Mouse (Mus musculus) hindbrain, embryonic 11.5 days (tissue): ENCODE results near the gene Mdn1. TPM values are rescaled to one million over a fixed set of nuclear protein-coding genes. Genes with fewer than 3 reads are reported as not detected.

Experiments
- ATAC-seq: fragments of 200-750 bp; cut with Nextera tagmentation; 2 replicates; pipeline ENCODE4 v1.8.0; 2017; ENCODE audit warnings: mild to moderate bottlenecking, moderate TSS enrichment, moderate library complexity; ENCODE audit not compliant: low FRiP score
- DNase-seq: peaks from one replicate; pipeline ENCODE4 v3.0.0-alpha.2; 2015; ENCODE audit warnings: low spot score
- H3K27ac ChIP-seq: fragments of 300-500 bp; sonication (generic); 2 replicates; pipeline ENCODE4 v1.5.1; 2014; ENCODE audit warnings: mild to moderate bottlenecking, low read depth, low read length
- H3K27me3 ChIP-seq: fragments of 300-500 bp; sonication (generic); 2 replicates; pipeline ENCODE4 v1.6.1; 2014; ENCODE audit warnings: mild to moderate bottlenecking, low read length, moderate library complexity, mixed read lengths; ENCODE audit not compliant: control insufficient read depth, insufficient read depth
- H3K36me3 ChIP-seq: fragments of 300-500 bp; sonication (generic); 2 replicates; pipeline ENCODE4 v1.6.1; 2014; ENCODE audit warnings: mild to moderate bottlenecking, low read length, moderate library complexity, mixed read lengths; ENCODE audit not compliant: control insufficient read depth, insufficient read depth
- H3K4me1 ChIP-seq: fragments of 300-500 bp; sonication (generic); replicated peaks from 2 replicates; pipeline ENCODE4 v1.6.1; 2014; ENCODE audit warnings: low read length, mixed read lengths; ENCODE audit not compliant: control insufficient read depth, insufficient read depth
- H3K4me2 ChIP-seq: fragments of 300-500 bp; sonication (generic); replicated peaks from 2 replicates; pipeline ENCODE4 v1.6.1; 2014; ENCODE audit warnings: mild to moderate bottlenecking, low read depth, low read length
- H3K4me3 ChIP-seq: fragments of 300-500 bp; sonication (generic); 2 replicates; pipeline ENCODE4 v1.5.1; 2014; ENCODE audit warnings: low read depth, low read length
- H3K9ac ChIP-seq: fragments of 300-500 bp; sonication (generic); 2 replicates; pipeline ENCODE4 v1.6.1; 2014; ENCODE audit warnings: low read depth, low read length
- H3K9me3 ChIP-seq: fragments of 300-500 bp; sonication (generic); 2 replicates; pipeline ENCODE4 v1.6.1; 2016; ENCODE audit warnings: low read length; ENCODE audit not compliant: control insufficient read depth
- WGBS: fragments of 180-500 bp; shearing (Covaris S2); extraction: QIAGEN DNeasy Blood & Tissue Kit; methylation state at CpG from one replicate; pipeline ENCODE4 v1.1.7; 2014; 5-methylcytosine and 5-hydroxymethylcytosine counted together
- polyA plus RNA-seq: library from polyadenylated mRNA; unstranded; fragments of >200 nt; fragmentation: Nextera tagmentation; extraction: Ambion mirVana; gene quantifications from 2 replicates; pipeline ENCODE4 v1.2.1, GENCODE M21; 2014

Mdn1 gene
- polyA plus RNA-seq, 1 experiment from 2014 or later, result 27.3 TPM

GRCm38 (mm10) chr4:32800577-32801170, 143.8 kb downstream of the Mdn1 start:
- H3K27me3 ChIP-seq, result no peaks in the 10 kb centered on the region
- no peaks in the 10 kb centered on the region for H3K36me3 ChIP-seq
- peaks cover 3% of the 10 kb centered on the region for H3K4me1 ChIP-seq
- H3K9me3 ChIP-seq, result no peaks in the 10 kb centered on the region
- peak overlapping the region; percentile 68 for H3K4me2 ChIP-seq
- peak overlapping the region; percentile 98 for H3K27ac ChIP-seq
- H3K9ac ChIP-seq, result peak overlapping the region; percentile 98
- ATAC-seq (peak; percentile 62; the same call in 1 of the 2 replicates), DNase-seq (no peak)
- WGBS, result 13% methylated on average over 9 of the region's 9 CpGs
- peak overlapping the region; percentile 76 for H3K4me3 ChIP-seq

GRCm38 (mm10) chr4:32817478-32817877, 160.6 kb downstream of the Mdn1 start:
- H3K36me3 ChIP-seq, result peaks cover 5% of the 10 kb centered on the region; the same call in 1 of the 2 replicates
- H3K9ac ChIP-seq, result no peak overlapping the region
- 79% methylated on average over 5 of the region's 5 CpGs for WGBS
- H3K9me3 ChIP-seq, result no peaks in the 10 kb centered on the region
- DNase-seq, result no peak
- no peak for ATAC-seq
- no peak overlapping the region for H3K27ac ChIP-seq
- H3K4me2 ChIP-seq, result no peak overlapping the region
- no peak overlapping the region for H3K4me3 ChIP-seq
- no peaks in the 10 kb centered on the region for H3K27me3 ChIP-seq
- no peaks in the 10 kb centered on the region for H3K4me1 ChIP-seq

GRCm38 (mm10) chr4:32820676-32821075, 163.8 kb downstream of the Mdn1 start:
- Histone ChIP-seq H3K4me2 (no peak overlapping the region), H3K27me3 (no peaks in the 10 kb centered on the region), H3K36me3 (0 out of 2 replicates have a peak, but pooled peaks cover 3% of the 10 kb centered on the region), H3K27ac (no peak overlapping the region), H3K9ac (no peak overlapping the region), H3K4me3 (no peak overlapping the region), H3K4me1 (no peaks in the 10 kb centered on the region), H3K9me3 (no peaks in the 10 kb centered on the region)
- DNase-seq (no peak), ATAC-seq (no peak)
- WGBS, result 91% methylated on average over 3 of the region's 3 CpGs

GRCm38 (mm10) chr4:32824254-32824653, 167.3 kb downstream of the Mdn1 start:
- no peak for DNase-seq
- Histone ChIP-seq H3K36me3 (0 out of 2 replicates have a peak, but pooled peaks cover 3% of the 10 kb centered on the region), H3K9ac (no peak overlapping the region), H3K9me3 (no peaks in the 10 kb centered on the region), H3K4me3 (no peak overlapping the region), H3K4me2 (no peak overlapping the region), H3K27ac (no peak overlapping the region), H3K27me3 (no peaks in the 10 kb centered on the region), H3K4me1 (no peaks in the 10 kb centered on the region)
- WGBS, result 59% methylated on average over 8 of the region's 8 CpGs
- no peak for ATAC-seq

Other genes starting within 250 kb of the Mdn1 start
- gene Gja10, start 54.4 kb upstream of the Mdn1 start, polyA plus RNA-seq, result not detected in 2 replicates
- gene Casp8ap2, start 41.7 kb upstream of the Mdn1 start, polyA plus RNA-seq, result 62.0 and 69.1 TPM in 2 replicates
- gene Lyrm2, start 143.1 kb downstream of the Mdn1 start, polyA plus RNA-seq, result 154 and 162 TPM in 2 replicates